Mouse (Mus musculus) olfactory bulb, adult 2 months (tissue): ENCODE measurements around the gene Large1.

Source experiments
- CTCF ChIP-seq: fragments of 200-500 bp; IDR thresholded peaks from 2 replicates; pipeline ENCODE4 v1.5.1; 2012; ENCODE audit warnings: low read depth, mild to moderate bottlenecking, low read length, moderate library complexity; ENCODE audit not compliant: insufficient read depth
- POLR2A ChIP-seq: fragments of 200-500 bp; IDR thresholded peaks from 2 replicates; pipeline ENCODE4 v1.6.1; 2012; ENCODE audit warnings: mild to moderate bottlenecking, low read depth, low read length, moderate library complexity; ENCODE audit not compliant: insufficient read depth

- TF ChIP-seq POLR2A (no peak), CTCF (no peak)
These were observed 434.0 kb downstream of the Large1 start for GRCm38 (mm10) chr8:72919182-72919902.
